Mouse (Mus musculus) heart, embryonic 11.5 days (tissue): ENCODE measurements at regions not wholly inside any gene's neighbourhood (a gene's known extent, or its start where the extent isn't known, plus 50 kb on each side); places are given as distances from the start of the nearest gene placed in this dataset.

ENCODE experiments used
- ATAC-seq: fragments of 200-750 bp; cut with Nextera tagmentation; replicated peaks from 2 replicates; pipeline ENCODE4 v1.8.0; 2017; ENCODE audit warnings: moderate library complexity; ENCODE audit not compliant: insufficient number of reproducible peaks, low FRiP score, low TSS enrichment
- H3K27ac ChIP-seq: fragments of 300-500 bp; sonication (generic); 2 replicates; pipeline ENCODE4 v1.5.1; 2014; ENCODE audit warnings: mild to moderate bottlenecking, low read depth, low read length
- H3K27me3 ChIP-seq: fragments of 300-500 bp; sonication (generic); 2 replicates; pipeline ENCODE4 v1.6.1; 2014; ENCODE audit warnings: mild to moderate bottlenecking, low read length, mixed read lengths; ENCODE audit not compliant: control insufficient read depth, insufficient read depth
- H3K36me3 ChIP-seq: fragments of 300-500 bp; sonication (generic); 2 replicates; pipeline ENCODE4 v1.6.1; 2014; ENCODE audit warnings: mild to moderate bottlenecking, low read length, moderate library complexity, mixed read lengths; ENCODE audit not compliant: control insufficient read depth, insufficient read depth
- H3K4me1 ChIP-seq: fragments of 300-500 bp; sonication (generic); 2 replicates; pipeline ENCODE4 v1.6.1; 2014; ENCODE audit warnings: low read length; ENCODE audit not compliant: control insufficient read depth, insufficient read depth
- H3K4me2 ChIP-seq: fragments of 300-500 bp; sonication (generic); 2 replicates; pipeline ENCODE4 v1.6.1; 2014; ENCODE audit warnings: mild to moderate bottlenecking, moderate library complexity
- H3K4me3 ChIP-seq: fragments of 300-500 bp; sonication (generic); 2 replicates; pipeline ENCODE4 v1.5.1; 2014; ENCODE audit warnings: low read depth, low read length
- H3K9ac ChIP-seq: fragments of 300-500 bp; sonication (generic); 2 replicates; pipeline ENCODE4 v1.6.1; 2014; ENCODE audit warnings: mild to moderate bottlenecking, low read depth, low read length, moderate library complexity
- H3K9me3 ChIP-seq: fragments of 300-500 bp; sonication (generic); replicated peaks from 2 replicates; pipeline ENCODE4 v1.6.1; 2016; ENCODE audit warnings: low read length; ENCODE audit not compliant: control insufficient read depth
- WGBS: fragments of 180-500 bp; shearing (Covaris S2); extraction: QIAGEN DNeasy Blood & Tissue Kit; methylation state at CpG from one replicate; pipeline ENCODE4 v1.1.7; 2014; ENCODE audit not compliant: insufficient replicate concordance; 5-methylcytosine and 5-hydroxymethylcytosine counted together

DNA sequence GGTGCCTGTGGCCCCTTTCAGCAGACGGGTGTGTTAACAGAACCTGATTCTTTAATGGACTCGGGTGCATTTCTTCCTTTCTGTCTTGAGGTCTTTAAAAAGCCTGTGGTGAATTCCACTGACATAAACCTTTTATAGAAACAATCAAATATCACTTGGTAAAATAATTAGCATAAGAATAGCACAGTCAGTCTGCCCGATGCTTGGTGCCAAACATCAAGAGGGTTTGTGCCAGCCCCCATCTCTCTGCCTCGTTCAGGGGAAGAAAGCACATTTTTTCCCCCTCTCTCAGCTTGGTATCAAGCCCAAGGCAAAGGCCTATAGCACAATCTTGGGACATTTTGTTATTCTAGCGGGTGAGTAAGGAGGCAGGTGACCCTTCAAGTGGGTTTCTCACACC, 169.8 kb downstream of the Maf start:
- peaks cover 11% of the 10 kb centered on the region for H3K4me1 ChIP-seq
- no peak overlapping the region for H3K4me3 ChIP-seq
- no peak for ATAC-seq
- H3K27ac ChIP-seq: no peak overlapping the region
- WGBS: 52% methylated on average over 5 of the region's 5 CpGs
- no peak overlapping the region for H3K9ac ChIP-seq
- H3K27me3 ChIP-seq: no peaks in the 10 kb centered on the region
- no peak overlapping the region for H3K4me2 ChIP-seq
- no peaks in the 10 kb centered on the region for H3K9me3 ChIP-seq
- H3K36me3 ChIP-seq: no peaks in the 10 kb centered on the region

- H3K4me3 ChIP-seq: no peak overlapping the region
- H3K9ac ChIP-seq: no peak overlapping the region
- WGBS: 49% methylated on average over 19 of the region's 19 CpGs
- H3K4me2 ChIP-seq: no peak overlapping the region
- peaks cover 19% of the 10 kb centered on the region for H3K4me1 ChIP-seq
- no peaks in the 10 kb centered on the region for H3K36me3 ChIP-seq
- no peak overlapping the region for H3K27ac ChIP-seq
- no peaks in the 10 kb centered on the region for H3K9me3 ChIP-seq
- ATAC-seq: no peak
- H3K27me3 ChIP-seq: no peaks in the 10 kb centered on the region
These were observed 170.8 kb downstream of the Maf start for GRCm38 (mm10) chr8:115536554-115537346.

- Histone ChIP-seq H3K4me3 (no peak overlapping the region), H3K9ac (no peak overlapping the region), H3K27ac (no peak overlapping the region), H3K27me3 (no peaks in the 10 kb centered on the region), H3K4me1 (peaks cover 20% of the 10 kb centered on the region), H3K4me2 (no peak overlapping the region), H3K9me3 (no peaks in the 10 kb centered on the region), H3K36me3 (no peaks in the 10 kb centered on the region)
- no peak for ATAC-seq
- WGBS: 79% methylated on average over 8 of the region's 8 CpGs
These were observed 171.6 kb downstream of the Maf start for GRCm38 (mm10) chr8:115536001-115536400.

DNA sequence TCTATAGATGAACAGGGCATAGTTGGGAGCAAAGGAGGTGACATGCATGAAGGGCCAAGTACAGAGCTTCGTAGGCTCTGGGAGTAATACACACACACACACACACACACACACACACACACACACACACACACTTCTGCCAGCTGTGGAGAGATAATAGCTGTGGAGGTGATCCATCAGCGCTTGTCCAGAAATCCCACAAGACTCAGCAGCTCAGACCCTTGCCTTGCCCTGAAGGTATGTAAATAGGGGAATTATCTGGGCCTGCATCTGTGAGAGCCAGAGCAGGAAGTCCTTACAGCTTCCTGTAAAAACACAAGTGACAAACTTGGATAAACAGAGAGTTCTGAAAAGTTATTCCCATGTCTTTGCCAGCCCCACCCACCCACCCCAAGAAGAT, 173.6 kb downstream of the Maf start:
- Histone ChIP-seq H3K27ac (no peak overlapping the region), H3K4me1 (peaks cover 20% of the 10 kb centered on the region), H3K4me3 (no peak overlapping the region), H3K9me3 (no peaks in the 10 kb centered on the region), H3K9ac (no peak overlapping the region), H3K36me3 (no peaks in the 10 kb centered on the region), H3K4me2 (no peak overlapping the region), H3K27me3 (no peaks in the 10 kb centered on the region)
- 30% methylated on average over 2 of the region's 2 CpGs for WGBS
- ATAC-seq: no peak

- Histone ChIP-seq H3K27me3 (no peaks in the 10 kb centered on the region), H3K27ac (no peak overlapping the region), H3K9me3 (no peaks in the 10 kb centered on the region), H3K4me2 (no peak overlapping the region), H3K4me3 (no peak overlapping the region), H3K36me3 (no peaks in the 10 kb centered on the region), H3K9ac (no peak overlapping the region), H3K4me1 (peaks cover 19% of the 10 kb centered on the region)
- no peak for ATAC-seq
- 84% methylated on average over 6 of the region's 6 CpGs for WGBS
These were observed 176.3 kb downstream of the Maf start for GRCm38 (mm10) chr8:115531343-115531742.

GRCm38 (mm10) chr8:115529568-115530342, 177.8 kb downstream of the Maf start:
- H3K4me1 ChIP-seq: peaks cover 19% of the 10 kb centered on the region
- H3K27ac ChIP-seq: no peak overlapping the region
- ATAC-seq: no peak
- H3K4me3 ChIP-seq: no peak overlapping the region
- 0 out of 2 replicates have a peak overlapping the region, but pooled peaks have one; percentile 19 for H3K4me2 ChIP-seq
- H3K27me3 ChIP-seq: no peaks in the 10 kb centered on the region
- 37% methylated on average over 14 of the region's 14 CpGs for WGBS
- no peak overlapping the region for H3K9ac ChIP-seq
- H3K9me3 ChIP-seq: no peaks in the 10 kb centered on the region
- no peaks in the 10 kb centered on the region for H3K36me3 ChIP-seq

DNA sequence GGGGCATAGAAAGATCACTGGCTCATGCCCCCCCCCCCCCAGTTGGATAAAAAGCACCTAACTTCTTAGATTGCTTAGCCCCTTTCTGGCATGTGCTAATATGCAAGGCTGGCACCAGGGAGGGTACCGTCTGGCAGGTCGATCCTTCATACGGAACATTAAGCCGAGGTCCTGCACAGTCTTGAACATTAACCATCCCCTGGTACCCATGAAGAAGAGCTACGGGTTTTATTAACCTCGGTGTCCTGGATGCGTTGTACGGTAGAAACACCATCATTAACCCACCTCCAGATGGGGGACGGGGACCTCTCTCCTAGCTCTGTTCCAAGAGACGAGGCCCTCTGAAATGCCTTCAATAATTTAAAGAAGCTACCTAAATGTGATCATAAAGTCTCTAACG, 178.7 kb downstream of the Maf start:
- peaks cover 19% of the 10 kb centered on the region for H3K4me1 ChIP-seq
- no peaks in the 10 kb centered on the region for H3K36me3 ChIP-seq
- no peak overlapping the region for H3K4me3 ChIP-seq
- no peak overlapping the region for H3K4me2 ChIP-seq
- WGBS: 90% methylated on average over 11 of the region's 11 CpGs
- no peak for ATAC-seq
- H3K27ac ChIP-seq: no peak overlapping the region
- H3K9ac ChIP-seq: no peak overlapping the region
- no peaks in the 10 kb centered on the region for H3K9me3 ChIP-seq
- no peaks in the 10 kb centered on the region for H3K27me3 ChIP-seq

- WGBS: 69% methylated on average over 8 of the region's 8 CpGs
- Histone ChIP-seq H3K4me3 (no peak overlapping the region), H3K4me2 (no peak overlapping the region), H3K27me3 (no peaks in the 10 kb centered on the region), H3K9ac (no peak overlapping the region), H3K27ac (no peak overlapping the region), H3K4me1 (peaks cover 10% of the 10 kb centered on the region; the same call in 1 of the 2 replicates), H3K9me3 (no peaks in the 10 kb centered on the region), H3K36me3 (no peaks in the 10 kb centered on the region)
- no peak for ATAC-seq
These were observed 182.4 kb downstream of the Maf start for GRCm38 (mm10) chr8:115525149-115525548.
